Mouse (Mus musculus) neural tube, embryonic 12.5 days (tissue): ENCODE data around the gene Mettl8. TPM values are rescaled to one million over a fixed set of nuclear protein-coding genes. Genes with fewer than 3 reads are reported as not detected.

Source experiments
- ATAC-seq: fragments of 200-750 bp; cut with Nextera tagmentation; 2 replicates; pipeline ENCODE4 v1.8.0; 2017; ENCODE audit warnings: low read depth, mild to moderate bottlenecking, moderate TSS enrichment, moderate library complexity; ENCODE audit not compliant: low FRiP score
- H3K27ac ChIP-seq: fragments of 300-500 bp; sonication (generic); 2 replicates; pipeline ENCODE4 v1.5.1; 2016
- H3K27me3 ChIP-seq: fragments of 300-500 bp; sonication (generic); replicated peaks from 2 replicates; pipeline ENCODE4 v1.6.1; 2016; ENCODE audit warnings: mild to moderate bottlenecking
- H3K36me3 ChIP-seq: fragments of 300-500 bp; sonication (generic); 2 replicates; pipeline ENCODE4 v1.6.1; 2016; ENCODE audit warnings: mild to moderate bottlenecking
- H3K4me1 ChIP-seq: fragments of 300-500 bp; sonication (generic); 2 replicates; pipeline ENCODE4 v1.6.1; 2016
- H3K4me2 ChIP-seq: fragments of 300-500 bp; sonication (generic); replicated peaks from 2 replicates; pipeline ENCODE4 v1.6.1; 2016; ENCODE audit warnings: mild to moderate bottlenecking
- H3K4me3 ChIP-seq: fragments of 300-500 bp; sonication (generic); 2 replicates; pipeline ENCODE4 v1.5.1; 2016
- H3K9ac ChIP-seq: fragments of 300-500 bp; sonication (generic); 2 replicates; pipeline ENCODE4 v1.6.1; 2016; ENCODE audit warnings: mild to moderate bottlenecking
- H3K9me3 ChIP-seq: fragments of 300-500 bp; sonication (generic); 2 replicates; pipeline ENCODE4 v1.6.1; 2016; ENCODE audit warnings: mild to moderate bottlenecking
- WGBS: fragments of 180-500 bp; shearing (Covaris S2); methylation state at CpG from one replicate; pipeline ENCODE4 v1.1.7; 2016; 5-methylcytosine and 5-hydroxymethylcytosine counted together
- polyA plus RNA-seq: library from polyadenylated mRNA; unstranded; fragments of >200 nt; fragmentation: Nextera tagmentation; extraction: Ambion mirVana; gene quantifications from 2 replicates; pipeline ENCODE4 v1.2.1, GENCODE M21; 2016

Mettl8 gene
- 22.1 and 26.3 TPM in 2 replicates for polyA plus RNA-seq

GRCm38 (mm10) chr2:71055300-71056114 lies at the start of gene Mettl8, which contains the start of gene Dcaf17:
Gene Mettl8, minus strand, starts transcription at chr2:71055583.
Gene Dcaf17, plus strand, starts transcription at chr2:71055328.
- Histone ChIP-seq H3K27me3 (no peaks in the 10 kb centered on the region), H3K4me3 (peak within 1 kb of the TSS; percentile 77), H3K4me1 (peaks cover 11% of the 10 kb centered on the region), H3K27ac (peak within 1 kb of the TSS; percentile 92), H3K9ac (peak within 1 kb of the TSS; percentile 86), H3K9me3 (no peaks in the 10 kb centered on the region), H3K4me2 (peak within 1 kb of the TSS; percentile 66), H3K36me3 (peaks cover 12% of the 10 kb centered on the region)
- peak; percentile 98 for ATAC-seq
- WGBS = under 1% methylated on average over 57 of the region's 57 CpGs

- Histone ChIP-seq H3K27me3 (no peaks in the 10 kb centered on the region), H3K36me3 (peaks cover 4% of the 10 kb centered on the region; the same call in 1 of the 2 replicates), H3K4me1 (no peaks in the 10 kb centered on the region), H3K4me2 (no peak overlapping the region), H3K9ac (no peak overlapping the region), H3K4me3 (no peak overlapping the region), H3K27ac (no peak overlapping the region), H3K9me3 (no peaks in the 10 kb centered on the region)
- 81% methylated on average over 3 of the region's 3 CpGs for WGBS
- ATAC-seq = no peak
Measured at GRCm38 (mm10) chr2:71104696-71105095, 49.3 kb upstream of the Mettl8 start.

GRCm38 (mm10) chr2:71103292-71103680 lies 47.9 kb upstream of the Mettl8 start:
- no peaks in the 10 kb centered on the region for H3K9me3 ChIP-seq
- 94% methylated on average over 4 of the region's 4 CpGs for WGBS
- H3K36me3 ChIP-seq = peaks cover 11% of the 10 kb centered on the region; the same call in 1 of the 2 replicates

GRCm38 (mm10) chr2:71102621-71103291 lies 47.4 kb upstream of the Mettl8 start:
- Histone ChIP-seq H3K4me3 (no peak overlapping the region), H3K36me3 (peaks cover 11% of the 10 kb centered on the region; the same call in 1 of the 2 replicates), H3K4me2 (no peak overlapping the region), H3K4me1 (no peaks in the 10 kb centered on the region), H3K27ac (no peak overlapping the region), H3K9ac (no peak overlapping the region), H3K9me3 (no peaks in the 10 kb centered on the region), H3K27me3 (no peaks in the 10 kb centered on the region)
- ATAC-seq = no peak
- WGBS = 87% methylated on average over 10 of the region's 10 CpGs

More at GRCm38 (mm10) chr2:71103292-71103680, 47.9 kb upstream of the Mettl8 start:
- Histone ChIP-seq H3K27me3 (no peaks in the 10 kb centered on the region), H3K9ac (no peak overlapping the region), H3K4me3 (no peak overlapping the region), H3K4me1 (no peaks in the 10 kb centered on the region), H3K4me2 (no peak overlapping the region), H3K27ac (no peak overlapping the region)
- ATAC-seq = no peak

- Histone ChIP-seq H3K27me3 (no peaks in the 10 kb centered on the region), H3K27ac (no peak overlapping the region), H3K4me2 (no peak overlapping the region), H3K4me1 (no peaks in the 10 kb centered on the region), H3K9ac (no peak overlapping the region), H3K9me3 (no peaks in the 10 kb centered on the region), H3K4me3 (no peak overlapping the region), H3K36me3 (peaks cover 13% of the 10 kb centered on the region; the same call in 1 of the 2 replicates)
- no peak for ATAC-seq
- WGBS = 80% methylated on average over 7 of the region's 7 CpGs
Measured at GRCm38 (mm10) chr2:71096170-71096569, 40.8 kb upstream of the Mettl8 start.

- H3K36me3 ChIP-seq = peaks cover 28% of the 10 kb centered on the region
- H3K27me3 ChIP-seq = no peaks in the 10 kb centered on the region
- no peaks in the 10 kb centered on the region for H3K4me1 ChIP-seq
- ATAC-seq = no peak
- 85% methylated on average over 4 of the region's 4 CpGs for WGBS
- no peak overlapping the region for H3K9ac ChIP-seq
- H3K9me3 ChIP-seq = no peaks in the 10 kb centered on the region
- H3K27ac ChIP-seq = no peak overlapping the region
- no peak overlapping the region for H3K4me2 ChIP-seq
- H3K4me3 ChIP-seq = no peak overlapping the region
Measured at GRCm38 (mm10) chr2:71090660-71091445, 35.5 kb upstream of the Mettl8 start.

- Histone ChIP-seq H3K4me2 (no peak overlapping the region), H3K9me3 (no peaks in the 10 kb centered on the region), H3K4me3 (no peak overlapping the region), H3K4me1 (no peaks in the 10 kb centered on the region), H3K27me3 (no peaks in the 10 kb centered on the region), H3K36me3 (peaks cover 28% of the 10 kb centered on the region), H3K27ac (no peak overlapping the region), H3K9ac (no peak overlapping the region)
- WGBS = 76% methylated on average over 3 of the region's 3 CpGs
- ATAC-seq = no peak
Measured at GRCm38 (mm10) chr2:71089766-71090165, 34.4 kb upstream of the Mettl8 start.

GRCm38 (mm10) chr2:71083454-71084193 lies 28.2 kb upstream of the Mettl8 start:
- ATAC-seq = no peak
- 92% methylated on average over 6 of the region's 6 CpGs for WGBS
- H3K36me3 ChIP-seq = peaks cover 26% of the 10 kb centered on the region; the same call in 1 of the 2 replicates

GRCm38 (mm10) chr2:71082416-71082815 lies 27.0 kb upstream of the Mettl8 start:
- WGBS = 93% methylated on average over 7 of the region's 7 CpGs
- H3K36me3 ChIP-seq = peaks cover 19% of the 10 kb centered on the region; the same call in 1 of the 2 replicates
- ATAC-seq = no peak

More at GRCm38 (mm10) chr2:71083454-71084193, 28.2 kb upstream of the Mettl8 start:
- Histone ChIP-seq H3K4me2 (no peak overlapping the region), H3K9me3 (no peaks in the 10 kb centered on the region), H3K4me1 (no peaks in the 10 kb centered on the region), H3K4me3 (no peak overlapping the region), H3K27me3 (no peaks in the 10 kb centered on the region), H3K9ac (no peak overlapping the region), H3K27ac (no peak overlapping the region)

GRCm38 (mm10) chr2:71073828-71074227 lies 18.4 kb upstream of the Mettl8 start:
- peaks cover 5% of the 10 kb centered on the region; the same call in 1 of the 2 replicates for H3K36me3 ChIP-seq
- no peaks in the 10 kb centered on the region for H3K4me1 ChIP-seq
- ATAC-seq = no peak
- H3K9me3 ChIP-seq = no peaks in the 10 kb centered on the region
- H3K4me3 ChIP-seq = no peak overlapping the region
- H3K9ac ChIP-seq = no peak overlapping the region
- H3K27me3 ChIP-seq = no peaks in the 10 kb centered on the region
- no peak overlapping the region for H3K4me2 ChIP-seq
- 95% methylated on average over 3 of the region's 3 CpGs for WGBS
- no peak overlapping the region for H3K27ac ChIP-seq

More at GRCm38 (mm10) chr2:71082416-71082815, 27.0 kb upstream of the Mettl8 start:
- no peak overlapping the region for H3K9ac ChIP-seq
- no peaks in the 10 kb centered on the region for H3K27me3 ChIP-seq
- H3K9me3 ChIP-seq = no peaks in the 10 kb centered on the region
- no peak overlapping the region for H3K4me3 ChIP-seq
- no peak overlapping the region for H3K4me2 ChIP-seq
- H3K4me1 ChIP-seq = no peaks in the 10 kb centered on the region
- H3K27ac ChIP-seq = no peak overlapping the region

GRCm38 (mm10) chr2:71073330-71073729 lies 17.9 kb upstream of the Mettl8 start:
- ATAC-seq = no peak
- H3K9ac ChIP-seq = no peak overlapping the region
- no peaks in the 10 kb centered on the region for H3K9me3 ChIP-seq
- no peaks in the 10 kb centered on the region for H3K27me3 ChIP-seq
- WGBS = 93% methylated on average over 3 of the region's 3 CpGs
- no peaks in the 10 kb centered on the region for H3K4me1 ChIP-seq
- peaks cover 5% of the 10 kb centered on the region; the same call in 1 of the 2 replicates for H3K36me3 ChIP-seq
- no peak overlapping the region for H3K27ac ChIP-seq
- no peak overlapping the region for H3K4me3 ChIP-seq
- no peak overlapping the region for H3K4me2 ChIP-seq
